Mouse (Mus musculus) spleen, adult 2 months (tissue): ENCODE results near the gene Grhl3.

Source experiments
- CTCF ChIP-seq: fragments of 200-500 bp; IDR thresholded peaks from 2 replicates; pipeline ENCODE4 v1.5.1; 2011; ENCODE audit warnings: mild to moderate bottlenecking, inconsistent platforms; ENCODE audit not compliant: insufficient read depth, insufficient read length, insufficient replicate concordance; ENCODE audit errors: extremely low read depth
- POLR2A ChIP-seq: fragments of 200-500 bp; IDR thresholded peaks from 2 replicates; pipeline ENCODE4 v1.6.1; 2011; ENCODE audit warnings: low read depth, low read length, inconsistent platforms

GRCm38 (mm10) chr4:135609986-135610385, 36.6 kb upstream of the Grhl3 start:
- TF ChIP-seq CTCF (no peak), POLR2A (no peak)
